Mouse (Mus musculus): ENCODE results near the gene Tmem91. TPM values are rescaled to one million over a fixed set of nuclear protein-coding genes. Genes with fewer than 3 reads are reported as not detected.

Tmem91 gene
- total RNA-seq, 1 experiment from 2014 or later: not detected

- peak in 1 of 2 experiments; percentile 23; a peak in 1 of 4 replicates for ATAC-seq (replicated peaks in 1 of 2; ENCODE audit: insufficient read depth in 1 of 2, low FRiP score in 2 of 2, low TSS enrichment in 1 of 2, low read depth in 1 of 2, poor library complexity in 2 of 2, severe bottlenecking in 2 of 2)
Measured at GRCm38 (mm10) chr7:25649839-25650238, 25.1 kb downstream of the Tmem91 start.

DNA sequence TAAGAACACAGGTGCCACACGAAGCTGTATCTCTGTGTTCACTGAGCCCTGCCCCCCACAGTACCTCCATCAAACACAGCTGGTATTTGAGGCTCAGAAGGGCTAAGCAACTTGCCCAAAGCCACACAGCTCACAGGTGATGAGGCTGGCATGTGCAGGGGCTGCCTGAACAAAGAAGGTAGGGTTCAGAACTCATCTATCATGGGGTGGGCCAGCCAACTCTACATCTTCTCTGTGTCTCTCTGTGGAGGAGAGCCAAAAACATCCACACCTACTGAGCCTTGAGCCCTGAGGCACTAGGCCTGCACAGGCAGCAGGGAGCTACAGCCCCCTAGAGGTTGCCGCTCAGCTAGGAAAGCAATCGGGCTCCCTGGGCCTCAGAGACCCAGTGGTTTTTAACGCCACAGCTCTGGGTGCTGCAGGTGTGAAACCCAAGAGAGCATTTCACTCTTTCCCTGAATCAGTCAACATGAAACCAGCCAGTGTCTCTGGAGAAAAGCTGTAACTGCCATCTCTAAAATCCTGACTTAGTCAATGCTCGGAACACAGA lies 27.3 kb downstream of the Tmem91 start:
- ATAC-seq (replicated peaks in 1 of 2; ENCODE audit: insufficient read depth in 1 of 2, low FRiP score in 2 of 2, low TSS enrichment in 1 of 2, low read depth in 1 of 2, poor library complexity in 2 of 2, severe bottlenecking in 2 of 2): 0 out of 4 replicates have a peak, but pooled peaks of 1 of the 2 experiments have one; percentile 23

GRCm38 (mm10) chr7:25645074-25645473 lies 29.9 kb downstream of the Tmem91 start:
- ATAC-seq (replicated peaks in 1 of 2; ENCODE audit: insufficient read depth in 1 of 2, low FRiP score in 2 of 2, low TSS enrichment in 1 of 2, low read depth in 1 of 2, poor library complexity in 2 of 2, severe bottlenecking in 2 of 2): peak; percentile 26 to 28; a peak in 3 of 4 replicates

DNA sequence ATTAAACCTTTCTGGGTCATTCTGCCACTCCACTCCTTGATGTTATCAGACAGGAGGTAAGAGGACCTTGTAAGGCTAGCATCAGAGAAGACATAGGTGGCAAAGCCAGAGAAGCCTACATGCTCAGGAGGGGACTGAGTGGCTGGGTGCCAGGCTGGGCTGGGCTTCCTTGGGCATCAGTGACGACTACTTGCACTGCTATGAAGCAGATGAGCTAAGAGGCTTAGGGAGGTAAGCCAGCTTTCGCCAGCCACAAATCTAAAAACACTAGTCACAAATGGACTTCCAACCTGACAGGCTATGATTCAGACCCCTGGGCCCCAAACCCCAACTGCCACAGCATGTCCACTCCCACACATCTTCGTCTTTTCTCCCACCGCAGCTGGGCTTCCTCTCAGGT lies 30.3 kb downstream of the Tmem91 start:
- peak; percentile 6 to 19; a peak in 2 of 4 replicates for ATAC-seq (replicated peaks in 1 of 2; ENCODE audit: insufficient read depth in 1 of 2, low FRiP score in 2 of 2, low TSS enrichment in 1 of 2, low read depth in 1 of 2, poor library complexity in 2 of 2, severe bottlenecking in 2 of 2)

DNA sequence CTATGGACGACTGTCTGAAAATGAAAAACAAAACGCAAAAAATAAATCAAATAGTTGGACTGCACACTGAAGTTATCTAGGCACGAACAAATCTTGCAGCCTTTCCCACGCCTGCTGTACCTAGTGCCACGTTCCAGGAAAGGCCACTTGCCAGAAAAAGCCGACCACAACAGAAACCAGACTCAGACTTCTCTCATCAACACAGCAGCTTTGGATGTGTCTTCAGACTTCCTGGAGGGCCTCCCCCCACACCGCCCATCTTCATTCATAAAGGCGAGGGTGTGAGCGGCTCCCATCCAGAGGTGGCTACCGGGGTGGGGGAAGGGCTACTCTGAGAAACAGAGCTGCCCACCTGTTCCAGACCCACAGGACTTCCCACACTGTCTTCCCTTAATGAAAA lies 30.8 kb downstream of the Tmem91 start:
- peak; percentile 4 to 61; a peak in 2 of 4 replicates for ATAC-seq (replicated peaks in 1 of 2; ENCODE audit: insufficient read depth in 1 of 2, low FRiP score in 2 of 2, low TSS enrichment in 1 of 2, low read depth in 1 of 2, poor library complexity in 2 of 2, severe bottlenecking in 2 of 2)

DNA sequence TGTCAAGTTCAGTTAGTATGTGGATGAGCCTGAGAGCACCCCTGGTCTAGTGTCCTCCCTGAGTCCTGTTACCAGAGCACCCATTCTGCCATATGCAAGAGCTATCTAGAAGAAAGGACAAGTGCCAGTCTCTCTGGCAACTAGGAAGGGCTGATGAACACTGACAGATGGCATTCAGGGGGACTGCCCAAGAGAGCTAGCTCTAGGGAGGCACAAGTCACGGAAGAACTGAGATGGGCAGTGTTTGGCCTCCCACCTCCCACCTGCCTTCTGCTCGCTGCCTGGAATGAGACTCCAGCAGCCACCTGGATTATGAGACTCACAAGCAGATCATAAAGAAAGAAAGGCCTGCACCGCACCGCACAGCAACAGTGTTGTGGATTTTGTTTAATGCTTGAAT lies 35.2 kb downstream of the Tmem91 start:
- ATAC-seq (replicated peaks in 1 of 2; ENCODE audit: insufficient read depth in 1 of 2, low FRiP score in 2 of 2, low TSS enrichment in 1 of 2, low read depth in 1 of 2, poor library complexity in 2 of 2, severe bottlenecking in 2 of 2): no peak

GRCm38 (mm10) chr7:25637099-25637498 lies 37.9 kb downstream of the Tmem91 start:
- ATAC-seq (replicated peaks in 1 of 2; ENCODE audit: insufficient read depth in 1 of 2, low FRiP score in 2 of 2, low TSS enrichment in 1 of 2, low read depth in 1 of 2, poor library complexity in 2 of 2, severe bottlenecking in 2 of 2): no peak

GRCm38 (mm10) chr7:25636373-25636772 lies 38.6 kb downstream of the Tmem91 start:
- ATAC-seq (replicated peaks in 1 of 2; ENCODE audit: insufficient read depth in 1 of 2, low FRiP score in 2 of 2, low TSS enrichment in 1 of 2, low read depth in 1 of 2, poor library complexity in 2 of 2, severe bottlenecking in 2 of 2): no peak

DNA sequence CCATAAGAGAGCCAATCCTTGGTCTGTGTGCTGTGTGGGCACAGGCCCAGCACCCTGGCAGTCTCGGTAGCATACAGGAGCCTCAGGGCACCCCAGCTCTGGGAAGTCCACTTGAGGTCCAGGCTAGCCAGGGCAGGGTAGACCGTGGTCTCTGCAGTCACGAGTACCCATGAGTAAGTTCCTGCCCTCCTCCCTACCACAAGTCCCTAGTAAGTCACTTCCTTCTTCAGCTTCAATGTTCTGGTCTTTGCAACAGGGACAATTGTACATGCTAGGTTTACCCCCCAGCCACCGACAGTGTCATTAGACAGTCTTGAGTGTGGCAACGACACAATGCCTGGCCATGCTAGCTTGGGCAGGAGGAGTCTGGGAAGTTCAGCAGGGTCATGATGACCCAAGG lies 42.3 kb downstream of the Tmem91 start:
- peak; percentile 68 to 79 for ATAC-seq (replicated peaks in 1 of 2; ENCODE audit: insufficient read depth in 1 of 2, low FRiP score in 2 of 2, low TSS enrichment in 1 of 2, low read depth in 1 of 2, poor library complexity in 2 of 2, severe bottlenecking in 2 of 2)

- no peak for ATAC-seq (replicated peaks in 1 of 2; ENCODE audit: insufficient read depth in 1 of 2, low FRiP score in 2 of 2, low TSS enrichment in 1 of 2, low read depth in 1 of 2, poor library complexity in 2 of 2, severe bottlenecking in 2 of 2)
Measured at GRCm38 (mm10) chr7:25628323-25628620, 46.7 kb downstream of the Tmem91 start.

DNA sequence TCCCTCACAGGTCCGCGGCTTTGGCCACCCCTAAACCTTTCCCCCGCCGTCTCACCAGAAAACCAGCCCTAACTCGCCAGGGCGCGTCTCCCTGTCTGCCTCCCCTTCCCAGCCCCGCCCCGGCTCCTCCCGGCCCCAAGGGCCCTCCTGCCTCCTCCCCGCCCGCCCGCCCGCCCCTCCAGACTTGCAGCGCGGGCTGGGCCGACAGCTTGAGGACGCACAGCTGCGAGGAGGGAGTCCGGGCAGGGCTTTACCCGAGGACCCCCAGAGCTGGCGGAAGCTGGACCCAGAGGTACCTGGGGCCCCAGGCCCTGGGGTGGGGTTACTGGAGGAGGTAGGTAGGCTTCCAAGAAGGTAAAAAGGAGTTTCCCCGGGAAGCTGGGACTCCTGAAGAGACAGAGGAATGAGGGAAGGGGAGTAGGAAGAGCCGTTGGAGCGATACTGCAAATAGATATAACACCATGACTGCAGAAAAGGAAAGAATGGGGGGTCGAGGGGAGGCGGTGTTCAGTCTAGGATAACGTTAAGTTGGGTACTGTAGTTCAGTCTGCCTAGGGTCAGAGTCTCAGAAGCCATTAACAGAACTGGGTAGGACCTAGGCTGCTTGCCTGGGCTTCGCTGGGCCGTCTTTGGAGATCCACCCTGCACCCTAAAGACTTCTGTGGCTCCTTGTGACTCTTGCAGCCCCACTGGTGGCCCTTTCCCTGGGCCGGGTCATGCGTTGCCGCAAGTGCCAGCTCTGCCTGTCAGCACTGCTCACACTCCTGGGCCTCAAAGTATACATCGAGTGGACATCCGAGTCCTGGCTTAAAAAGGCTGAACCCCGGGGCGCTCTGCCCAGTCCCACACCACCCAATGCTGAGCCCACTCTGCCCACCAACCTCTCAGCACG lies 47.3 kb downstream of the Tmem91 start:
- peak; percentile 15 to 41; a peak in 2 of 4 replicates for ATAC-seq (replicated peaks in 1 of 2; ENCODE audit: insufficient read depth in 1 of 2, low FRiP score in 2 of 2, low TSS enrichment in 1 of 2, low read depth in 1 of 2, poor library complexity in 2 of 2, severe bottlenecking in 2 of 2)

GRCm38 (mm10) chr7:25626509-25627430 lies 48.2 kb downstream of the Tmem91 start, which contains the start of gene B3gnt8:
B3gnt8 (plus strand) TSS chr7:25626654.
- ATAC-seq (replicated peaks in 1 of 2; ENCODE audit: insufficient read depth in 1 of 2, low FRiP score in 2 of 2, low TSS enrichment in 1 of 2, low read depth in 1 of 2, poor library complexity in 2 of 2, severe bottlenecking in 2 of 2): no peak; a peak in 1 of 4 replicates

DNA sequence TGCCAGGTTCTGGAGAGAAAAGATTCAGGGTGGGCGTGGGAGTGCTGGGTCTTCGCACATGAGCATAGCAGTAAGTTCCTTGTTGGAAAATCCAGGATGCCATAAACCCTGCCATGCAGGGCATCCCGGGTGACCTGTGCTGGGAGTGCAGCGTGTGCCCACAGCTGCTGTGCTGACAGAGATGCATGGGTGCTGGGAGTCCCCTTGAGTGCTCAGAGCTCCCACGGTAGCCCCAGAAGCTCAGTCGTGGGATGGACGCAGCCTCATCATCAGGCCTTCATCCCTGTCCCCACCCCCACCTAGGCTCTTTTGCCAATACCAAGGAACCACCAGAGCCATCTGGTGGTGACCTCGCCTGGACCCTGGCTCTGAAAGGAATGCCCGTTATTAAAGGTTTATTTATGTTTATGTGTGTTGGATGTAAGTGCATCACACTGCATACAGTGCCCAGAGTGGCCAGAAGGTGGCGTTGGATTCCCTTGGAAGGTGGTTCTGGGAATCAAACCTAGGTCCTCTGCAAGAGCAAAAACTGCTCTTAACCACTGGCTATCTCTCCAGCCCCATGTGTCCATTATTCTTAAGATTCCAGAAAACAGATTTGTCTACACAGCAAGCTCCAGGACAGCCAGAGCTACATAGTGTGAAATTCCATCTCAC lies 49.2 kb downstream of the Tmem91 start:
- ATAC-seq (replicated peaks in 1 of 2; ENCODE audit: insufficient read depth in 1 of 2, low FRiP score in 2 of 2, low TSS enrichment in 1 of 2, low read depth in 1 of 2, poor library complexity in 2 of 2, severe bottlenecking in 2 of 2): peak in 1 of 2 experiments; percentile 35; a peak in 1 of 4 replicates

DNA sequence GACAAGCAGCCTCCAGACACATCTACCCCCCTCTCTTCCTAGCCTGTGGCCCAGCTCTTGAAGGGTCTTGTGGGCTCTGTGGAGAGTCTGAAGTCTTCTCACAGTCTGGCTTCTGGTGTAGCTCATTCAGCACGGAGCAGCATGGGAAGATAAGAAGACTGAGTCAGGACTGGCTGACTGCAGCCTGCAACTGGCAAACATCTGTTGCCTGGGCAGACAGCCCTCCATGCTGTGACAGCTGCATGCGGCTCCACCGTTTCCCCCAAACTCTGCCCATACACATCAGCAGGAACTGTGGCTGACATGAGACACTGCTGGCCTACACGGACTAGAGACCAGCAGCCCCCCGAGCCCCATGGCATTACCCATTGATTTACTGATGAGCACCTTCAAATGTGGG lies 50.1 kb downstream of the Tmem91 start:
- ATAC-seq (replicated peaks in 1 of 2; ENCODE audit: insufficient read depth in 1 of 2, low FRiP score in 2 of 2, low TSS enrichment in 1 of 2, low read depth in 1 of 2, poor library complexity in 2 of 2, severe bottlenecking in 2 of 2): no peak

- ATAC-seq (replicated peaks in 1 of 2; ENCODE audit: insufficient read depth in 1 of 2, low FRiP score in 2 of 2, low TSS enrichment in 1 of 2, low read depth in 1 of 2, poor library complexity in 2 of 2, severe bottlenecking in 2 of 2): no peak
Measured at GRCm38 (mm10) chr7:25623857-25624370, 51.1 kb downstream of the Tmem91 start.

DNA sequence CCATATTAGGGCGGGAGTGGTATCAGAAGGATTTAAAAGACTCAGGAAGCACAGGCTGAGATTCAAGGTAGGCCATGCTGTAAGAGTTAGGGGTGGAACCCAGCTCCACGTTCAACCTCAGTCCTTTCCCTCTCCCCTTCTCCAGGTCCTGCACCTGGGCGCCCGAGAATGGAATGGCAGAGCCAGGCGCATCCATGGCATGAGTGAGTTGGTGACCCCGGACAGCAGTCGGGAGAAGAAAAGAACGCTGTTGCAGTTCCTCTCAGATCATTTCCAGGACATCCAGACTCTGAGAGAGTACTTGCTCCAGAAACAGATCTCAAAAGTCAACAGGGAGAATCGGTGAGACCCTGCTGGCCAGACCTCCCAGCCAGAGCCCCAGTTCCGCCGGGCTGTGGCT lies 54.2 kb downstream of the Tmem91 start:
- no peak for ATAC-seq (replicated peaks in 1 of 2; ENCODE audit: insufficient read depth in 1 of 2, low FRiP score in 2 of 2, low TSS enrichment in 1 of 2, low read depth in 1 of 2, poor library complexity in 2 of 2, severe bottlenecking in 2 of 2)

- no peak for ATAC-seq (replicated peaks in 1 of 2; ENCODE audit: insufficient read depth in 1 of 2, low FRiP score in 2 of 2, low TSS enrichment in 1 of 2, low read depth in 1 of 2, poor library complexity in 2 of 2, severe bottlenecking in 2 of 2)
Measured at GRCm38 (mm10) chr7:25620101-25620500, 54.9 kb downstream of the Tmem91 start.
